Mouse (Mus musculus): ENCODE data around the gene Gm28360. TPM values are rescaled to one million over a fixed set of nuclear protein-coding genes. Genes with fewer than 3 reads are reported as not detected.
"Not testable (repeated sequence)": the region's sequence is repeated elsewhere in the genome, so short reads cannot be mapped to it uniquely, and the experiment has no call there.

The Gm28360 gene
- total RNA-seq (2022) = not detected

DNA sequence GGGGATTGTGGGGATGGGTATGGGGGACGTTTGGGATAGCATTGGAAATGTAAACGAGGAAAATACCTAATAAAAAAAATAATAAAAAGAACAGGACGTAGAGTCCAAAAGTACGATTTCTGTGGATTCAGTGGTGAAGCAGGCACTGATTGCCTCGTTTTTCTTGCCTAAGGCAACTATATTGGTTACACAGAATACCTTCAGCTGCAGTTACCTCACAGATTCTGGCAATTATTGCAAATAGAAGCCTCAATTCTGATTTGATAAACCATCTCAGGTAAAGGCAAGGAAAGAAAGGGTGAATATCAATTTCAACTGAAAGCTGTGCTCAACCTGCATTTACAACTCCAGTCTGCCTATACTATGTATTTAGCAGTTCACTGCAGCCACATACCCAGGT, at the start of gene Gm28360:
Gene Gm28360, plus strand, starts transcription at position 301 of the 400 bp plus-strand sequence.
- DNase-seq (ENCODE audit: low spot score) = not testable (repeated sequence)

- DNase-seq (ENCODE audit: low spot score) = not testable (repeated sequence)
Observed at GRCm38 (mm10) chr1:117780833-117781232, 49.0 kb upstream of the Gm28360 start, which contains the start of gene B020011L13Rik. Gene B020011L13Rik (plus strand): TSS chr1:117781133.

- DNase-seq (ENCODE audit: low spot score) = not testable (repeated sequence)
Observed at GRCm38 (mm10) chr1:117816271-117816670, 13.6 kb upstream of the Gm28360 start.

DNA sequence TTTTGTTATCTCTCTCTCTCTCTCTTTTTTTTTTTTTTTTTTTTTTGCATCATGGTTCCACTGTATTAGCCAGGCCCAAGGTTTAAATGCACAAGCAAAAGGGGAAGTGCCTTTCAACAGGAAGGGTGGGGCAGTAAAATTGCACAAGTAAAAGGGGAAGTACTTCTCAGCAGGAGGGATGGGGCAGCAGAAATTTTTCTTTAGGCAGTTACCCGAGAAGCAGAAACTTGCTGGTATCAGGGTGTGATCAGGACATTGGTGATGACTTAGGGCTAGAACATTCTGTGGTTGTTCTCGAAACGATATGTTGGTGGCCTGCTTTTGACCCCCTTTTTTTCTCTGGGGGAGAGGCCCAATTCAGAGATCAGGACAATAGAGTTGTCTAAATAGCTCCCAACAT, 21.8 kb downstream of the Gm28360 start:
- not testable (repeated sequence) for DNase-seq (ENCODE audit: low spot score)

Other genes with a start within 250 kb of the Gm28360 start
- not detected for gene Gm28363, start 132.9 kb upstream of the Gm28360 start, total RNA-seq (2022)
- gene B020011L13Rik, start 48.9 kb upstream of the Gm28360 start, total RNA-seq (2022) = not detected
- gene Gm28168, start 97.9 kb downstream of the Gm28360 start, total RNA-seq (2022) = not detected
- not detected for gene Gm7145, start 135.9 kb downstream of the Gm28360 start, total RNA-seq (2022)